Mouse (Mus musculus) limb, embryonic 15.5 days (tissue): ENCODE measurements around the gene Ttk. TPM values are rescaled to one million over a fixed set of nuclear protein-coding genes. Genes with fewer than 3 reads are reported as not detected.

ENCODE experiments used
- ATAC-seq: fragments of 200-750 bp; cut with Nextera tagmentation; 2 replicates; pipeline ENCODE4 v1.8.0; 2017; ENCODE audit warnings: low read depth, moderate TSS enrichment; ENCODE audit not compliant: insufficient number of reproducible peaks, low FRiP score, low TSS enrichment
- H3K27ac ChIP-seq: fragments of 300-500 bp; sonication (generic); 2 replicates; pipeline ENCODE4 v1.5.1; 2015; ENCODE audit warnings: moderate library complexity, mild to moderate bottlenecking, inconsistent platforms
- H3K27me3 ChIP-seq: fragments of 300-500 bp; sonication (generic); 2 replicates; pipeline ENCODE4 v1.6.1; 2015; ENCODE audit warnings: inconsistent platforms
- H3K36me3 ChIP-seq: fragments of 300-500 bp; sonication (generic); 2 replicates; pipeline ENCODE4 v1.6.1; 2015; ENCODE audit warnings: inconsistent platforms
- H3K4me1 ChIP-seq: fragments of 300-500 bp; sonication (generic); 2 replicates; pipeline ENCODE4 v1.6.1; 2015; ENCODE audit warnings: inconsistent platforms
- H3K4me2 ChIP-seq: fragments of 300-500 bp; sonication (generic); 2 replicates; pipeline ENCODE4 v1.6.1; 2015; ENCODE audit warnings: mild to moderate bottlenecking, inconsistent platforms
- H3K4me3 ChIP-seq: fragments of 300-500 bp; sonication (generic); 2 replicates; pipeline ENCODE4 v1.5.1; 2015; ENCODE audit warnings: mild to moderate bottlenecking, inconsistent platforms
- H3K9ac ChIP-seq: fragments of 300-500 bp; sonication (generic); 2 replicates; pipeline ENCODE4 v1.6.1; 2015; ENCODE audit warnings: inconsistent platforms
- H3K9me3 ChIP-seq: fragments of 300-500 bp; sonication (generic); 2 replicates; pipeline ENCODE4 v1.6.1; 2016; ENCODE audit warnings: inconsistent platforms
- WGBS: fragments of 180-500 bp; shearing (Covaris S2); methylation state at CpG from one replicate; pipeline ENCODE4 v1.1.7; 2015; 5-methylcytosine and 5-hydroxymethylcytosine counted together
- polyA plus RNA-seq: library from polyadenylated mRNA; unstranded; fragments of >200 nt; fragmentation: Nextera tagmentation; extraction: Ambion mirVana; gene quantifications from 2 replicates; pipeline ENCODE4 v1.2.1, GENCODE M21; 2015

The Ttk gene
- polyA plus RNA-seq, 1 experiment from 2014 or later, result 26.1 TPM

- H3K36me3 ChIP-seq, result no peaks in the 10 kb centered on the region
- WGBS, result 64% methylated on average over 5 of the region's 5 CpGs
- H3K4me2 ChIP-seq, result no peak overlapping the region
- H3K27ac ChIP-seq, result no peak overlapping the region
- H3K4me3 ChIP-seq, result no peak overlapping the region
- no peaks in the 10 kb centered on the region for H3K27me3 ChIP-seq
- no peak overlapping the region for H3K9ac ChIP-seq
- no peaks in the 10 kb centered on the region for H3K4me1 ChIP-seq
- ATAC-seq, result no peak
- H3K9me3 ChIP-seq, result no peaks in the 10 kb centered on the region
Measured at GRCm38 (mm10) chr9:83822925-83823324, 11.6 kb upstream of the Ttk start.

- Histone ChIP-seq H3K27ac (no peak overlapping the region), H3K4me2 (no peak overlapping the region), H3K27me3 (no peaks in the 10 kb centered on the region), H3K9me3 (no peaks in the 10 kb centered on the region), H3K4me3 (no peak overlapping the region), H3K4me1 (peaks cover 3% of the 10 kb centered on the region), H3K9ac (no peak overlapping the region), H3K36me3 (no peaks in the 10 kb centered on the region)
- no peak for ATAC-seq
- 80% methylated on average over 5 of the region's 5 CpGs for WGBS
Measured at GRCm38 (mm10) chr9:83829896-83830295, 4.6 kb upstream of the Ttk start.

GRCm38 (mm10) chr9:83831152-83831551 lies 3.3 kb upstream of the Ttk start:
- no peak overlapping the region for H3K9ac ChIP-seq
- H3K27me3 ChIP-seq, result no peaks in the 10 kb centered on the region
- WGBS, result 61% methylated on average over 8 of the region's 8 CpGs
- H3K4me3 ChIP-seq, result no peak overlapping the region
- peaks cover 8% of the 10 kb centered on the region for H3K4me1 ChIP-seq
- no peaks in the 10 kb centered on the region for H3K36me3 ChIP-seq
- no peak overlapping the region for H3K27ac ChIP-seq
- no peak for ATAC-seq
- H3K4me2 ChIP-seq, result no peak overlapping the region
- H3K9me3 ChIP-seq, result no peaks in the 10 kb centered on the region

GRCm38 (mm10) chr9:83834748-83835313 lies 342 bp downstream of the Ttk start:
- no peaks in the 10 kb centered on the region for H3K27me3 ChIP-seq
- peak overlapping the region; percentile 7; the same call in 1 of the 2 replicates for H3K27ac ChIP-seq
- H3K4me2 ChIP-seq, result peak overlapping the region; percentile 86
- ATAC-seq, result peak; percentile 59
- H3K4me3 ChIP-seq, result peak overlapping the region; percentile 89
- H3K9me3 ChIP-seq, result no peaks in the 10 kb centered on the region
- H3K4me1 ChIP-seq, result peaks cover 8% of the 10 kb centered on the region
- no peaks in the 10 kb centered on the region for H3K36me3 ChIP-seq
- 3% methylated on average over 27 of the region's 27 CpGs for WGBS
- peak overlapping the region; percentile 58 for H3K9ac ChIP-seq

- 88% methylated on average over 3 of the region's 3 CpGs for WGBS
- Histone ChIP-seq H3K4me1 (no peaks in the 10 kb centered on the region), H3K9ac (no peak overlapping the region), H3K36me3 (peaks cover 32% of the 10 kb centered on the region), H3K4me2 (no peak overlapping the region), H3K4me3 (no peak overlapping the region), H3K27me3 (no peaks in the 10 kb centered on the region), H3K27ac (no peak overlapping the region), H3K9me3 (no peaks in the 10 kb centered on the region)
- ATAC-seq, result no peak
Measured at GRCm38 (mm10) chr9:83852464-83852863, 18.0 kb downstream of the Ttk start.

- Histone ChIP-seq H3K4me1 (no peaks in the 10 kb centered on the region), H3K4me2 (no peak overlapping the region), H3K36me3 (peaks cover 30% of the 10 kb centered on the region), H3K9ac (no peak overlapping the region), H3K4me3 (no peak overlapping the region), H3K27me3 (no peaks in the 10 kb centered on the region), H3K9me3 (no peaks in the 10 kb centered on the region), H3K27ac (no peak overlapping the region)
- no peak for ATAC-seq
- WGBS, result 95% methylated on average over 4 of the region's 4 CpGs
Measured at GRCm38 (mm10) chr9:83865165-83865564, 30.7 kb downstream of the Ttk start.

- no peak; the same call in 1 of the 2 replicates for ATAC-seq
- Histone ChIP-seq H3K4me2 (no peak overlapping the region), H3K4me3 (no peak overlapping the region), H3K36me3 (no peaks in the 10 kb centered on the region), H3K27ac (no peak overlapping the region), H3K27me3 (no peaks in the 10 kb centered on the region), H3K9me3 (no peaks in the 10 kb centered on the region), H3K9ac (no peak overlapping the region), H3K4me1 (no peaks in the 10 kb centered on the region)
- WGBS, result 74% methylated on average over 6 of the region's 6 CpGs
Measured at GRCm38 (mm10) chr9:83882191-83882590, 47.7 kb downstream of the Ttk start.

- no peaks in the 10 kb centered on the region for H3K27me3 ChIP-seq
- H3K4me3 ChIP-seq, result no peak overlapping the region
- H3K27ac ChIP-seq, result no peak overlapping the region
- H3K9ac ChIP-seq, result no peak overlapping the region
- no peaks in the 10 kb centered on the region for H3K4me1 ChIP-seq
- no peaks in the 10 kb centered on the region for H3K36me3 ChIP-seq
- no peaks in the 10 kb centered on the region for H3K9me3 ChIP-seq
- no peak for ATAC-seq
- no peak overlapping the region for H3K4me2 ChIP-seq
Measured at GRCm38 (mm10) chr9:83886149-83886548, 51.7 kb downstream of the Ttk start.

GRCm38 (mm10) chr9:83888214-83888613 lies 53.7 kb downstream of the Ttk start:
- 87% methylated on average over 5 of the region's 5 CpGs for WGBS
- no peak overlapping the region for H3K4me3 ChIP-seq
- H3K9me3 ChIP-seq, result no peaks in the 10 kb centered on the region
- H3K4me2 ChIP-seq, result no peak overlapping the region
- no peak for ATAC-seq
- H3K9ac ChIP-seq, result no peak overlapping the region
- H3K36me3 ChIP-seq, result no peaks in the 10 kb centered on the region
- no peaks in the 10 kb centered on the region for H3K27me3 ChIP-seq
- H3K4me1 ChIP-seq, result no peaks in the 10 kb centered on the region
- no peak overlapping the region for H3K27ac ChIP-seq

- H3K36me3 ChIP-seq, result no peaks in the 10 kb centered on the region
- no peak overlapping the region for H3K4me2 ChIP-seq
- no peak overlapping the region for H3K4me3 ChIP-seq
- H3K27me3 ChIP-seq, result no peaks in the 10 kb centered on the region
- H3K9ac ChIP-seq, result no peak overlapping the region
- no peaks in the 10 kb centered on the region for H3K9me3 ChIP-seq
- no peak overlapping the region for H3K27ac ChIP-seq
- H3K4me1 ChIP-seq, result no peaks in the 10 kb centered on the region
- WGBS, result 68% methylated on average over 8 of the region's 8 CpGs
- no peak for ATAC-seq
Measured at GRCm38 (mm10) chr9:83893073-83893472, 58.6 kb downstream of the Ttk start.

GRCm38 (mm10) chr9:83893767-83894330 lies 59.4 kb downstream of the Ttk start:
- ATAC-seq, result peak; percentile 30; the same call in 1 of the 2 replicates
- no peak overlapping the region for H3K4me3 ChIP-seq
- no peaks in the 10 kb centered on the region for H3K36me3 ChIP-seq
- H3K27me3 ChIP-seq, result no peaks in the 10 kb centered on the region
- no peak overlapping the region for H3K27ac ChIP-seq
- H3K9ac ChIP-seq, result no peak overlapping the region
- WGBS, result 57% methylated on average over 4 of the region's 4 CpGs
- no peak overlapping the region for H3K4me2 ChIP-seq
- no peaks in the 10 kb centered on the region for H3K4me1 ChIP-seq
- H3K9me3 ChIP-seq, result no peaks in the 10 kb centered on the region

- ATAC-seq, result no peak
- H3K4me2 ChIP-seq, result no peak overlapping the region
- no peaks in the 10 kb centered on the region for H3K36me3 ChIP-seq
- H3K9me3 ChIP-seq, result no peaks in the 10 kb centered on the region
- 78% methylated on average over 2 of the region's 2 CpGs for WGBS
- no peaks in the 10 kb centered on the region for H3K27me3 ChIP-seq
- no peak overlapping the region for H3K9ac ChIP-seq
- no peak overlapping the region for H3K4me3 ChIP-seq
- H3K4me1 ChIP-seq, result no peaks in the 10 kb centered on the region
- no peak overlapping the region for H3K27ac ChIP-seq
Measured at GRCm38 (mm10) chr9:83902086-83902485, 67.6 kb downstream of the Ttk start.

GRCm38 (mm10) chr9:83905820-83906219 lies 71.3 kb downstream of the Ttk start:
- Histone ChIP-seq H3K4me2 (no peak overlapping the region), H3K9me3 (no peaks in the 10 kb centered on the region), H3K4me1 (no peaks in the 10 kb centered on the region), H3K27me3 (no peaks in the 10 kb centered on the region), H3K36me3 (no peaks in the 10 kb centered on the region), H3K9ac (no peak overlapping the region), H3K4me3 (no peak overlapping the region), H3K27ac (no peak overlapping the region)
- WGBS, result 66% methylated on average over 4 of the region's 4 CpGs
- no peak for ATAC-seq
